Mouse (Mus musculus): ENCODE measurements at regions not wholly inside any gene's neighbourhood (a gene's known extent, or its start where the extent isn't known, plus 50 kb on each side); places are given as distances from the start of the nearest gene placed in this dataset.

GRCm38 (mm10) chr8:128559004-128559662 is 126.3 kb upstream of the Itgb1 start:
- no peak for TF ChIP-seq EP300 (IDR thresholded peaks at IDR 0.05)
- TF ChIP-seq CTCF (IDR thresholded peaks at IDR 0.05), result no peak
- 86% methylated on average over 1 of the region's 1 CpGs for WGBS
- DNase-seq (ENCODE audit: low spot score), result no peak
- peaks cover 5% of the 10 kb centered on the region; the same call in 1 of the 2 replicates for H3K4me1 ChIP-seq (ENCODE audit: insufficient read depth, low read depth, low read length)
- no peak overlapping the region for H3K9ac ChIP-seq (replicated peaks; ENCODE audit: low read depth)
- no peak for ATAC-seq
- H3K4me3 ChIP-seq (ENCODE audit: low read depth, low read length), result no peak overlapping the region
- no peak overlapping the region for H3K4me2 ChIP-seq (replicated peaks; ENCODE audit: low read depth, low read length)
- H3K27ac ChIP-seq (ENCODE audit: low read length), result no peak overlapping the region
- no peaks in the 10 kb centered on the region for H3K9me3 ChIP-seq (ENCODE audit: low read length)
- H3K27me3 ChIP-seq (replicated peaks; ENCODE audit: insufficient read depth, low read length), result no peaks in the 10 kb centered on the region
- H3K36me3 ChIP-seq (ENCODE audit: insufficient read depth, low read length), result no peaks in the 10 kb centered on the region

DNA sequence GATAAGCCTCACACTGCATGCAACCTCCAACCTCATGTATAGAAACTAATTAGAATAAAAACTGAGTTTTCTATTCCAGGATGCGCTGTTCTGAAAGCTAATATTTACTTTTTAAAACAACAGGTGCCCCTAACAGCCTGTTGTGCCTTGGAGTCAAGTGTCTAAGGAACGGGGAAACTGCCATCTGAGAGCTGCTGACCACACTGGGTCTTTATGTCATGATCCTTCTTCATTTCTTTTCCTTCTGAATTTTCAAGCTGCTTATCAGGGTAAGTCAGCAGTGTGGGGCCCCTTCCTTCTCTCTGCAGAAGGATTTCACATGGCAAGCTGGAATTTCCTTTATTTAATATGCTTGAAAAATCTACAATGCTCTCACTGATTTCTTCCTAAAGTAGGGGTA is 125.0 kb upstream of the Itgb1 start:
- H3K4me2 ChIP-seq (replicated peaks; ENCODE audit: low read depth, low read length), result no peak overlapping the region
- 28% methylated on average over 2 of the region's 2 CpGs for WGBS
- peaks cover 5% of the 10 kb centered on the region; the same call in 1 of the 2 replicates for H3K4me1 ChIP-seq (ENCODE audit: insufficient read depth, low read depth, low read length)
- H3K36me3 ChIP-seq (ENCODE audit: insufficient read depth, low read length), result no peaks in the 10 kb centered on the region
- ATAC-seq (no peak), DNase-seq (ENCODE audit: low spot score) (no peak)
- H3K9ac ChIP-seq (replicated peaks; ENCODE audit: low read depth), result no peak overlapping the region
- H3K4me3 ChIP-seq (ENCODE audit: low read depth, low read length), result no peak overlapping the region
- TF ChIP-seq EP300 (IDR thresholded peaks at IDR 0.05) (no peak), CTCF (IDR thresholded peaks at IDR 0.05) (no peak)
- no peak overlapping the region for H3K27ac ChIP-seq (ENCODE audit: low read length)
- H3K27me3 ChIP-seq (replicated peaks; ENCODE audit: insufficient read depth, low read length), result no peaks in the 10 kb centered on the region
- H3K9me3 ChIP-seq (ENCODE audit: low read length), result no peaks in the 10 kb centered on the region

- 85% methylated on average over 1 of the region's 1 CpGs for WGBS
Measured at GRCm38 (mm10) chr8:128561016-128561415, 124.4 kb upstream of the Itgb1 start.

GRCm38 (mm10) chr8:128562625-128563024 is 122.8 kb upstream of the Itgb1 start:
- WGBS, result 34% methylated on average over 3 of the region's 3 CpGs
- no peak for ATAC-seq

More at GRCm38 (mm10) chr8:128561016-128561415, 124.4 kb upstream of the Itgb1 start:
- H3K4me2 ChIP-seq (replicated peaks; ENCODE audit: low read depth, low read length), result no peak overlapping the region
- no peak overlapping the region for H3K27ac ChIP-seq (ENCODE audit: low read length)
- DNase-seq (ENCODE audit: low spot score) (no peak), ATAC-seq (no peak)
- no peaks in the 10 kb centered on the region for H3K36me3 ChIP-seq (ENCODE audit: insufficient read depth, low read length)
- H3K4me3 ChIP-seq (ENCODE audit: low read depth, low read length), result no peak overlapping the region
- no peaks in the 10 kb centered on the region for H3K27me3 ChIP-seq (replicated peaks; ENCODE audit: insufficient read depth, low read length)
- H3K9me3 ChIP-seq (ENCODE audit: low read length), result no peaks in the 10 kb centered on the region
- TF ChIP-seq EP300 (IDR thresholded peaks at IDR 0.05), result no peak
- TF ChIP-seq CTCF (IDR thresholded peaks at IDR 0.05), result no peak
- H3K9ac ChIP-seq (replicated peaks; ENCODE audit: low read depth), result no peak overlapping the region
- H3K4me1 ChIP-seq (ENCODE audit: insufficient read depth, low read depth, low read length), result peaks cover 5% of the 10 kb centered on the region; the same call in 1 of the 2 replicates

DNA sequence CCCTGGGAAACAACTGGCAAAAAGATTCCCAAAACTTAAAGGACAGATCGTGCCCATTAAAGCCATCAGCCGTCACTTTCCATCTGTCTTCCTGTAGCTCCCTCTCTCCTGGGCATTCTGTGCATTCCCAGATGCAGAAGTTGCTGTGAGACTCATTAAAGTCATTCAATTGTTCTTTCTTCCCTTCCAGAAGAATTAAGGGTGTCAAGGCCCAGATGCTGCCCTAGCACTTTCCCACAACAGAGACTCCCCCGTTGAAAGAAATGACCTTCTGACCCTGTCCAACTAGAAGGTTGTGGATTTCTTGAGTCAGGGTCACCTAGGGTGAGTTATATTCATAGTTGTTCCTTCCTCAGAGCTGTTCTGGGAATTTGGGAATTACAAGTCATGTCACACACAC is 121.7 kb upstream of the Itgb1 start:
- no peak for ATAC-seq
- H3K9ac ChIP-seq (replicated peaks; ENCODE audit: low read depth), result no peak overlapping the region
- H3K9me3 ChIP-seq (ENCODE audit: low read length), result no peaks in the 10 kb centered on the region
- no peaks in the 10 kb centered on the region for H3K36me3 ChIP-seq (ENCODE audit: insufficient read depth, low read length)
- WGBS, result 74% methylated on average over 3 of the region's 3 CpGs
- H3K27ac ChIP-seq (ENCODE audit: low read length), result no peak overlapping the region
- H3K4me2 ChIP-seq (replicated peaks; ENCODE audit: low read depth, low read length), result no peak overlapping the region
- no peaks in the 10 kb centered on the region for H3K27me3 ChIP-seq (replicated peaks; ENCODE audit: insufficient read depth, low read length)
- TF ChIP-seq CTCF (IDR thresholded peaks at IDR 0.05) (no peak), EP300 (IDR thresholded peaks at IDR 0.05) (no peak)
- no peak overlapping the region for H3K4me3 ChIP-seq (ENCODE audit: low read depth, low read length)
- H3K4me1 ChIP-seq (ENCODE audit: insufficient read depth, low read depth, low read length), result peaks cover 5% of the 10 kb centered on the region; the same call in 1 of the 2 replicates
- DNase-seq (ENCODE audit: low spot score), result no peak

More at GRCm38 (mm10) chr8:128562625-128563024, 122.8 kb upstream of the Itgb1 start:
- Histone ChIP-seq H3K9ac (replicated peaks; ENCODE audit: low read depth) (no peak overlapping the region), H3K27me3 (replicated peaks; ENCODE audit: insufficient read depth, low read length) (no peaks in the 10 kb centered on the region), H3K9me3 (ENCODE audit: low read length) (no peaks in the 10 kb centered on the region), H3K4me2 (replicated peaks; ENCODE audit: low read depth, low read length) (no peak overlapping the region), H3K27ac (ENCODE audit: low read length) (no peak overlapping the region), H3K4me1 (ENCODE audit: insufficient read depth, low read depth, low read length) (peaks cover 5% of the 10 kb centered on the region; the same call in 1 of the 2 replicates), H3K36me3 (ENCODE audit: insufficient read depth, low read length) (no peaks in the 10 kb centered on the region), H3K4me3 (ENCODE audit: low read depth, low read length) (no peak overlapping the region)
- DNase-seq (ENCODE audit: low spot score), result no peak
- no peak for TF ChIP-seq CTCF (IDR thresholded peaks at IDR 0.05)

- Histone ChIP-seq H3K9ac (replicated peaks; ENCODE audit: low read depth) (no peak overlapping the region), H3K27me3 (replicated peaks; ENCODE audit: insufficient read depth, low read length) (no peaks in the 10 kb centered on the region), H3K4me1 (ENCODE audit: insufficient read depth, low read depth, low read length) (no peaks in the 10 kb centered on the region), H3K9me3 (ENCODE audit: low read length) (no peaks in the 10 kb centered on the region), H3K36me3 (ENCODE audit: insufficient read depth, low read length) (no peaks in the 10 kb centered on the region), H3K27ac (ENCODE audit: low read length) (no peak overlapping the region), H3K4me3 (ENCODE audit: low read depth, low read length) (no peak overlapping the region), H3K4me2 (replicated peaks; ENCODE audit: low read depth, low read length) (no peak overlapping the region)
- TF ChIP-seq EP300 (IDR thresholded peaks at IDR 0.05), result no peak
- no peak for TF ChIP-seq CTCF (IDR thresholded peaks at IDR 0.05)
- no peak for DNase-seq (ENCODE audit: low spot score)
- ATAC-seq, result no peak
Measured at GRCm38 (mm10) chr8:128572291-128572690, 113.2 kb upstream of the Itgb1 start.
